Mouse (Mus musculus) liver, adult (tissue): ENCODE measurements around the gene Samd5.

Source experiments
- GATA4 ChIP-seq: IDR thresholded peaks from 2 replicates; pipeline ENCODE4 v1.6.1; 2014; ENCODE audit warnings: mild to moderate bottlenecking, low read length; ENCODE audit not compliant: insufficient replicate concordance

The Samd5 gene

DNA sequence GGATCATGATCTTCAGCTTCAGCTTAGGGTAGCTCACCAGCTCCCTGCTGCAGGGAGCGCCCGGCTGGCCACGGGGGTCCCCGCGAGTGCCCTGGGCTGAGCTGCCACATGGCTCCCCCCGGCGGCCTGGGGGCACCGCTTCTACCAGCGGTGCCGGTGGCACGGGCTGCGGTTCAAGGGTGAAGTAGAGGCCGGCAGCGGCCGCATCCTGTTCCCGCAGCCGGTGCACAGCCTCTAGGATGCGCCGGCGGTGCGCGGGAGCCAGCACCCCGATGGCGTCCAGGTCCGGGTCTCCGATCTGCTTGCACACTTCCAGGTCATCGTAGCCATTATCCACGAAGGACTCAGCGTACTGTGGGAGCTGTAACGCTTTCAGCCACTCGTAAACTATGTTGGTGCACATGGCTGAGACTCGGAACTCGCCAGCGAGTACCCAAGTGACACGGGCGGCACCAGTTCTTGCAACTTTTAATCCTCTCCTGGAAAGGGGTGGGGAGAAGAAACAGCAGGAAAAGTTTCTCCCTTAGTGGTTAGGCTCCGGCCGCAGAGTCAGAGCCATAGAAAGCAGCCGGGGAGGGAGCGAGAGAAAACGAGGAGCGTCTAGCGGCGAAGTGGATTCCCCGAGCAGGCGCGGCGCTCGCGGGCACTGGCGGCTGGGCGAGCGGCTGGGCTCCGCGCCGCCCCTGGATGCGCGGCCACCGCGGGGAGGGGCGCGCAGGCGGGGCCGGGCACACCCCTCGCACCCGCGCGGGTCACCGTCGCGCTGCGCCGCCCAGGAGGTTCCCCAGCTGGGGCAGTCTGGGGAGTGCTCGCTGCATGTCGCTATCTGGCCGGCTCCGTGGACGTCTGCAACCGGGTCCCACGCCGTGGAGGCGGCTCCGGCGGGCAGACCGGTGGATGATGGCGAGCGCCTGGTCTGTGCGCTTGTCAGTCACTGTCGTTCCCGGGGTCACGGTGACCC is at the start of gene Samd5:
Samd5 (minus strand) TSS at position 648 of the 961 bp plus-strand sequence.
- no peak for TF ChIP-seq GATA4

GRCm38 (mm10) chr10:9722519-9723303 is 47.7 kb upstream of the Samd5 start:
- no peak for TF ChIP-seq GATA4

DNA sequence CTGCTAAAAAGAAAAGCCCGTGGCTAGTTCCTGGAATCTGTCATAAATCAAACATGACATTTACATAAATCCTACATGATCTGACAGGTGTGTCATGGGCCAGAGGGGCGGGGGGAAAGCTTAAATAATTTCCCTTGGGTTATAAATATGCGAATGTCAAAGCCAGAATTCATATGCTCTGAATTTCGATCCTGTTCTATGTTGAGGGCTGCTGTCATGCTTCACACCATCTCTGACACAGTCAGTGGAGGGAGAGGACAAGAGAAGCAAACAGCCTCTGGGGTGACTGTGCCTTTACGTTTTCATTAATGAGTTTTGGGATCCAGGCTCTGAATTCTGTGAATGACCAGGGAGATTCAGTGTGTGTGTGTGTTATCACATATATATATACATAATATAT is 45.0 kb upstream of the Samd5 start:
- no peak for TF ChIP-seq GATA4

GRCm38 (mm10) chr10:9718086-9718485 is 43.1 kb upstream of the Samd5 start:
- no peak for TF ChIP-seq GATA4

GRCm38 (mm10) chr10:9704956-9705355 is 29.9 kb upstream of the Samd5 start:
- TF ChIP-seq GATA4: no peak

- TF ChIP-seq GATA4: no peak
Measured at GRCm38 (mm10) chr10:9699071-9699761, 24.2 kb upstream of the Samd5 start.

DNA sequence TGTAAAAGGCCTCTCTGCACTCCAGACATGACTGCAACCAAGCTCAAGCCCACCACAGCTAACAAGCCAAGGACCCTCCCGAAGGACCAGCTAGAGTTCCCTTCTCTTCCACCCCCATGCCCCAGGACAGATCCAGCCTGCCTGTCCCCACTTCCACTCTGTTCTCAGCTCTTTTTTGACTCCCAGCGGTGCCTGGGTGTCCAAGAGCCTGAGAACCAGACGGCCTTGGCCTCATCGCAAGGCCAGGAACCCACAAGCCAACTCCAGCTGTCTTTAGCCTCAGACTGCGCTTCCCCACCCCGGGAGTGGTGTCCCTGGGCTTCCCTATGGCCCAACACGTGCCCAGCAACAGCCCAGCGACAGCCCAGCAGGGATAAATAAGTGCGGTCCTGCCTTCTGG is 23.1 kb upstream of the Samd5 start:
- TF ChIP-seq GATA4: no peak

DNA sequence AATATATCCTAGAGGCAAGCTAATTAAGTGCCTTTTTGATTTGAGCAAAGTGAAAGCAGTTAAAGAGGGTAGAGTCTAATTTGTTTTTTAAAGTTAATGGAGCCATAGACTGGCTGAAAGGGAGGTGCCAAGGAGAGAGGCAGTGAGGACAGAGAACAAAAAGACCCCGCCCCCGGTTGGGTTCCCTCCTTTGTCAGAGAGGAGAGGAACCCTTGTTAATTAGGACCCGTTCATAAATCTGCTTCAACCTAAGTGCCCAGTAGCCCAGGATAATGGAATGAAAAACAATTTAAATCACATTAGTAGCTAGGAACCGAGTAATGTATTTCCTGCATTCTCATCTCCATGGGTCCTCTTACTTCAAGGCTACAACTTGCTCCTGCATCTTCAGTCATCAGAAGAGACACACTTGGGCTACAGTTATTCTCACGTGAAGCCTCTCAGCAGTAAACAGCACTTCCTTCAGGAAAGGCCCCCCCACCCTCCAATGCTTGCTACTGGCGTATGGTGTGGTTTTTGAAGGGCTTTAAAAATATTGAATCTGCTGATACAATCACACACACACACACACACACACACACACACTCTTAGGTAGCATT is 21.6 kb upstream of the Samd5 start:
- TF ChIP-seq GATA4: no peak

DNA sequence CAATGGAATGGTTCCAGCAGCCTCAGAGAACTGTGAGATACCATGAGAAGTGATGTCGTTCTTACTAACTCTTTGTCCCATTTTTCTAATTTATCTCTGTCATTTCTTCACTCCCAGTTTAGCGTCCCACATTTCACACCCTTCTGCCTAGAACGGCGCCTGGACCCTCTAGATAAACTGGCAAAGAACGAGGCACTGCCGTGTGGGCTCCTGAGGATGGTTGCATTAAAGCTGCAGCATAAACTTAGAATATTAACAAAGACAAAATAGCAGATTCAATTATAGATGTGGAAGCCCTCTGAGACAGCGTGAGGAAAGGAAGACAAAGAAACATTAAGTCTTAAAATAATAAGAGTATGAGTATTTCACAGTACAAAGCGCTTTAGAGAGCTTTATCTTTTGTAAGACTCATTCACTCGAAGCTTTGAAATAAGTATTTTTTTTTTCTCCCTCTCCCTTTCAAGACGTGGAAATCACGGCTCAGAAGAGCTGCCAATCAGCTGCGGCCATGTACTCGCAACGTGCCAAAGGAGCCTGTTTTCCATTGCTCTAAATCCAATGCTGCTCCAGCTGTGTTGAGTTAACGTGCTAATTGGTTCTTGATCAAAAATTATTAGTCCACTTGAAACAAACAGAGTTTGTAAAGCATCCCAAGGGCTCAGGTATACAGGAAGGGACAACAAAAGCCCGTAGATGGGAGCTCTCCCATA is 19.1 kb upstream of the Samd5 start:
- no peak for TF ChIP-seq GATA4

- no peak for TF ChIP-seq GATA4
Measured at GRCm38 (mm10) chr10:9680928-9681327, 5.9 kb upstream of the Samd5 start.

- TF ChIP-seq GATA4: no peak
Measured at GRCm38 (mm10) chr10:9679911-9680310, 4.9 kb upstream of the Samd5 start.

DNA sequence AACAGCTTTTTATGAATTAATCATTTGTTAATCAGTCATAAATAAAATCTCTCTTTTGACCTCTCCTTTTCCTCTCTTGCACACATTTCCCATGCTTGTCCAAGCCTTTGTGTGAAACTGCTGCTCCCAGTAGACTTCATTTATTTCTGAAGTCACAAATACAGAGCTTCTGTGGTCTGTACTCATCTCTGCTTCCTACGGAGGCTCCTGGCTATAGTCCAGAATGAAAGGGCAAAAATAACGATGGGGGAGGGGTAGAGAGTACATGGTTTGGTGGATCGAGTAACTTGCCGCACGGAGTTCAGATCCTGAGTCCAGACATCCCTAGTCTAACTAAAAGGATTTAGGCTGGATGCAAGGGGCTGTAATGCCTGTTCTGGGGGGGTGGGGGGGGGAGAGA is 3.1 kb upstream of the Samd5 start:
- TF ChIP-seq GATA4: no peak

DNA sequence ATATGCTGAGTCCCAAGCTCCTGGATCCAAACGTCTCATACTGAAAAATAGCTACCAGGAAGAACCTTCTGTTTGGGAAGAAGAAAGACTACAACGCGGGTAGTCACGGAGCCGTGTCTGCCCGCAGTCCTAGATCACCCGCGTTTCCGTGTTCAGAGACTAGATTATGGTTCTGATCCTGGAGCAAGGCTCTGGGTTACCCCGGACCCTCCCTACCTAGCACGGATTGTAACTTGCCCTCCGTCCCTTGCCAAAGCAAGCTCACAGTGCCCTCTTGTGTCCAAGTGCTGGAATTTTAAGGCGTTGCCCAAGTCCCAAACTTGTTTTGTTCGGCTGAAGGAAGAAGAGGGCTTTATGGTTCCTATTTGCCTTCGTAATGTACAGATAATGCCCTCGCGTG is 1.9 kb upstream of the Samd5 start:
- TF ChIP-seq GATA4: no peak

DNA sequence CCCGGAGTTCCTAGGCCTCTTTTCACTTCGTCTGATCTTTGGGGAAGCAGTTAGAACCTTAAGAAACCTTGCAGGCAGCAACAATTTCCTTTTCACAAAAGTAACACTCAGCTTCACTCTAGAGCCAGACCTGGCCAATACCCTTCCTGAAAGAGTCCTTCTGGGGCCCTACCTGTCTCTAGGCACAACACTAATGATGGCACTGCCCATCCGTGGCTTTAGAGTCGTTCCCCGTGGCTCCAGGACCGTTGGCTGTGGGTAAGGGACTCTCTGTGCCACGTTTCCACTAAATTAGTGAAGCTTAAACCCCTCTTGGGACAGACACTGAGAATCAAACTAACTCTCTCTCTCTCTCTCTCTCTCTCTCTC is 1.4 kb upstream of the Samd5 start:
- TF ChIP-seq GATA4: no peak
